Mouse (Mus musculus): ENCODE measurements around the gene Pif1. TPM values are rescaled to one million over a fixed set of nuclear protein-coding genes. Genes with fewer than 3 reads are reported as not detected.

Gene Pif1
- polyA plus RNA-seq, 1 experiment = 0.11 TPM

GRCm38 (mm10) chr9:65561016-65561415 lies 25.9 kb upstream of the Pif1 start:
- WGBS = 58% methylated on average over 4 of the region's 4 CpGs
- peak; percentile 51 for DNase-seq
- no peak overlapping the region for H3K4me3 ChIP-seq (ENCODE audit: insufficient read depth, low read depth, low read length)
- no peaks in the 10 kb centered on the region for H3K27me3 ChIP-seq (replicated peaks; ENCODE audit: control insufficient read depth, insufficient read depth, low read length)
- no peaks in the 10 kb centered on the region for H3K4me1 ChIP-seq (ENCODE audit: control insufficient read depth, insufficient read depth, low read length)
- H3K36me3 ChIP-seq (ENCODE audit: control insufficient read depth, insufficient read depth, low read length) = no peaks in the 10 kb centered on the region
- TF ChIP-seq CTCF (conservative IDR thresholded peaks at IDR 0.05; ENCODE audit: insufficient read depth, insufficient read length, low read depth, low read length) = no peak
- no peak for TF ChIP-seq POLR2A (IDR thresholded peaks at IDR 0.05; ENCODE audit: low read depth, low read length)
- no peak overlapping the region for H3K27ac ChIP-seq (ENCODE audit: insufficient read depth, low read depth, low read length)

- H3K36me3 ChIP-seq (ENCODE audit: control insufficient read depth, insufficient read depth, low read length) = no peaks in the 10 kb centered on the region
- H3K4me1 ChIP-seq (ENCODE audit: control insufficient read depth, insufficient read depth, low read length) = no peaks in the 10 kb centered on the region
- H3K27ac ChIP-seq (ENCODE audit: insufficient read depth, low read depth, low read length) = no peak overlapping the region
- 46% methylated on average over 4 of the region's 4 CpGs for WGBS
- DNase-seq = peak; percentile 64
- H3K27me3 ChIP-seq (replicated peaks; ENCODE audit: control insufficient read depth, insufficient read depth, low read length) = no peaks in the 10 kb centered on the region
- TF ChIP-seq CTCF (conservative IDR thresholded peaks at IDR 0.05; ENCODE audit: insufficient read depth, insufficient read length, low read depth, low read length) (no peak), POLR2A (IDR thresholded peaks at IDR 0.05; ENCODE audit: low read depth, low read length) (no peak)
- H3K4me3 ChIP-seq (ENCODE audit: insufficient read depth, low read depth, low read length) = no peak overlapping the region
Observed at GRCm38 (mm10) chr9:65562081-65562506, 24.9 kb upstream of the Pif1 start.

- H3K4me1 ChIP-seq (ENCODE audit: control insufficient read depth, insufficient read depth, low read length) = no peaks in the 10 kb centered on the region
- TF ChIP-seq POLR2A (IDR thresholded peaks at IDR 0.05; ENCODE audit: low read depth, low read length) (no peak), CTCF (conservative IDR thresholded peaks at IDR 0.05; ENCODE audit: insufficient read depth, insufficient read length, low read depth, low read length) (no peak)
- no peaks in the 10 kb centered on the region for H3K27me3 ChIP-seq (replicated peaks; ENCODE audit: control insufficient read depth, insufficient read depth, low read length)
- DNase-seq = no peak
- 69% methylated on average over 5 of the region's 5 CpGs for WGBS
- no peak overlapping the region for H3K4me3 ChIP-seq (ENCODE audit: insufficient read depth, low read depth, low read length)
- no peaks in the 10 kb centered on the region for H3K36me3 ChIP-seq (ENCODE audit: control insufficient read depth, insufficient read depth, low read length)
- H3K27ac ChIP-seq (ENCODE audit: insufficient read depth, low read depth, low read length) = no peak overlapping the region
Observed at GRCm38 (mm10) chr9:65563073-65563472, 23.9 kb upstream of the Pif1 start.

GRCm38 (mm10) chr9:65564698-65565097 lies 22.3 kb upstream of the Pif1 start:
- no peak for DNase-seq
- WGBS = 94% methylated on average over 2 of the region's 2 CpGs
- no peaks in the 10 kb centered on the region for H3K36me3 ChIP-seq (ENCODE audit: control insufficient read depth, insufficient read depth, low read length)
- H3K4me1 ChIP-seq (ENCODE audit: control insufficient read depth, insufficient read depth, low read length) = no peaks in the 10 kb centered on the region
- H3K27ac ChIP-seq (ENCODE audit: insufficient read depth, low read depth, low read length) = no peak overlapping the region
- H3K27me3 ChIP-seq (replicated peaks; ENCODE audit: control insufficient read depth, insufficient read depth, low read length) = no peaks in the 10 kb centered on the region
- no peak for TF ChIP-seq POLR2A (IDR thresholded peaks at IDR 0.05; ENCODE audit: low read depth, low read length)
- TF ChIP-seq CTCF (conservative IDR thresholded peaks at IDR 0.05; ENCODE audit: insufficient read depth, insufficient read length, low read depth, low read length) = no peak
- no peak overlapping the region for H3K4me3 ChIP-seq (ENCODE audit: insufficient read depth, low read depth, low read length)

- H3K4me1 ChIP-seq (ENCODE audit: control insufficient read depth, insufficient read depth, low read length) = no peaks in the 10 kb centered on the region
- H3K27me3 ChIP-seq (replicated peaks; ENCODE audit: control insufficient read depth, insufficient read depth, low read length) = no peaks in the 10 kb centered on the region
- WGBS = 81% methylated on average over 6 of the region's 6 CpGs
- no peak overlapping the region for H3K4me3 ChIP-seq (ENCODE audit: insufficient read depth, low read depth, low read length)
- H3K27ac ChIP-seq (ENCODE audit: insufficient read depth, low read depth, low read length) = no peak overlapping the region
- TF ChIP-seq POLR2A (IDR thresholded peaks at IDR 0.05; ENCODE audit: low read depth, low read length) (no peak), CTCF (conservative IDR thresholded peaks at IDR 0.05; ENCODE audit: insufficient read depth, insufficient read length, low read depth, low read length) (no peak)
- DNase-seq = no peak
- H3K36me3 ChIP-seq (ENCODE audit: control insufficient read depth, insufficient read depth, low read length) = no peaks in the 10 kb centered on the region
Observed at GRCm38 (mm10) chr9:65568787-65569186, 18.2 kb upstream of the Pif1 start.

- Histone ChIP-seq H3K27me3 (replicated peaks; ENCODE audit: control insufficient read depth, insufficient read depth, low read length) (no peaks in the 10 kb centered on the region), H3K4me1 (ENCODE audit: control insufficient read depth, insufficient read depth, low read length) (no peaks in the 10 kb centered on the region), H3K27ac (ENCODE audit: insufficient read depth, low read depth, low read length) (no peak overlapping the region), H3K36me3 (ENCODE audit: control insufficient read depth, insufficient read depth, low read length) (no peaks in the 10 kb centered on the region), H3K4me3 (ENCODE audit: insufficient read depth, low read depth, low read length) (no peak overlapping the region)
- no peak for DNase-seq
- WGBS = 71% methylated on average over 6 of the region's 6 CpGs
- TF ChIP-seq POLR2A (IDR thresholded peaks at IDR 0.05; ENCODE audit: low read depth, low read length) (no peak), CTCF (conservative IDR thresholded peaks at IDR 0.05; ENCODE audit: insufficient read depth, insufficient read length, low read depth, low read length) (no peak)
Observed at GRCm38 (mm10) chr9:65569491-65569971, 17.4 kb upstream of the Pif1 start.

- Histone ChIP-seq H3K4me1 (ENCODE audit: control insufficient read depth, insufficient read depth, low read length) (no peaks in the 10 kb centered on the region), H3K4me3 (ENCODE audit: insufficient read depth, low read depth, low read length) (no peak overlapping the region), H3K36me3 (ENCODE audit: control insufficient read depth, insufficient read depth, low read length) (no peaks in the 10 kb centered on the region), H3K27me3 (replicated peaks; ENCODE audit: control insufficient read depth, insufficient read depth, low read length) (no peaks in the 10 kb centered on the region), H3K27ac (ENCODE audit: insufficient read depth, low read depth, low read length) (no peak overlapping the region)
- WGBS = 94% methylated on average over 6 of the region's 6 CpGs
- DNase-seq = no peak
- TF ChIP-seq POLR2A (IDR thresholded peaks at IDR 0.05; ENCODE audit: low read depth, low read length) (no peak), CTCF (conservative IDR thresholded peaks at IDR 0.05; ENCODE audit: insufficient read depth, insufficient read length, low read depth, low read length) (no peak)
Observed at GRCm38 (mm10) chr9:65572837-65573236, 14.1 kb upstream of the Pif1 start.
